Mouse (Mus musculus) E14TG2a.4 (cell line): ENCODE measurements around the gene Psme4.

Experiments
- CTCF ChIP-seq: conservative IDR thresholded peaks from 2 replicates; pipeline ENCODE4 v1.5.1; 2014; ENCODE audit warnings: low read length
- POU5F1 ChIP-seq: IDR thresholded peaks from 2 replicates; pipeline ENCODE4 v1.6.1; 2014; ENCODE audit warnings: low read length, borderline replicate concordance

DNA sequence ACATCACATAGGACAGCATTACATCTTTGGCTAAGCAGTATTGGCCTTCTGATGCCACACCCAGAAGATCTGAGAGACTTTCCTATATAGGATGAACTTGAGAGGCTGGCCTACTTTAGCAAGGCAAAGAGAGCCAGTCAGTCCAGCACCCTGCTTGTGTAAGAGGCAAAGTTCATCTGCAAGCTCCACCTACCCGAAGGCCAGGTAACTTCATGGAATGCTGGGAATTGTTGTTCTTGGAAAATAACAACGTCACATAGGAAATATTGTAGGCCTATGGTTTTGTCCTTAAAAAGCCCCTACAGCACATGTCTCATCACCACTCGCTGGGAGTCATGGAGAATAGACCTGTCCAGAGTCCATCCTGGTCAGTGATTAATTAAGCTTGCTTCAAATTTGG lies 22.6 kb upstream of the Psme4 start:
- TF ChIP-seq CTCF: no peak
- TF ChIP-seq POU5F1: no peak
